Mouse (Mus musculus): ENCODE measurements at regions not wholly inside any gene's neighbourhood (a gene's known extent, or its start where the extent isn't known, plus 50 kb on each side); places are given as distances from the start of the nearest gene placed in this dataset.
A peak's percentile ranks its signal among the peaks of the same experiment; 100 is the strongest.

DNA sequence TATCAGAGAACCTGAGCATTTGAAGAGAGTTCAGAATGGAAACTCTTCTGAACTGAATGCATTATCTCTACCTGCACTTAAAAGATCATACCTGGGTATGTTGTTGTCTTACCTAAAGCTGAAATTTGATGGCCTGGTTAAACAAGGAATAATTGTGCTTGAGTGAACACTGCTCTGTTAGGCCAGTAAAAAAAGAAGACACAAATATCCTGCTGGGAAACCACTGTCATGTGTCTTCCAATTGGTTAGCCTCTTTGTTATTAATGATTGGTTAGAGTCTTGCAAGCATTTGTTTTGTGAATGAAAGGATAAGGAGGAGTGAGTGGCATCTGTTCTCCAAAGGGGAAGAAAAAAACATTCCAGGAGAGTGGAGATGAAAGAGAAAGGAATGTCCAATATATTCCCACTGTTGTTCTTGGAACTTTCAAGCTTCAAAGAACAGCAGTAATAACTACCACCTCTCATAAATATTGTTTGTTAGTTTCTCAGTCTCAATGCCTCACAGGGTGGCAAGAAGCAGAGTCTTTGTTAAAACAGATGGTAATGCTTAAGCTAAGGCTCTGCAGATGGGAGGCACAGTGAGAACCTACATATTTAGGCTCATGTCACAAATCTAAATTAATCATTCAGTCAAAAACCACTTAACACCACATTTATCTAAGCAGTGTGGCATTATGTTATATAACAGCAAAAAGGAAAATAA lies 165.5 kb downstream of the Dsel start:
- ATAC-seq (ENCODE audit: insufficient number of reproducible peaks, low FRiP score, low TSS enrichment, low read depth) (peak; percentile 68; the same call in 1 of the 2 replicates), DNase-seq (ENCODE audit: low spot score) (no peak)
- no peak overlapping the region for H3K27ac ChIP-seq (replicated peaks; ENCODE audit: low read depth, low read length)

GRCm38 (mm10) chr1:111660950-111661349 lies 203.8 kb downstream of the Dsel start:
- Histone ChIP-seq H3K9me3 (ENCODE audit: control insufficient read depth, low read length) (no peaks in the 10 kb centered on the region), H3K4me1 (ENCODE audit: control insufficient read depth, insufficient read depth, low read length) (no peaks in the 10 kb centered on the region), H3K36me3 (ENCODE audit: control insufficient read depth, insufficient read depth, low read length) (no peaks in the 10 kb centered on the region), H3K27ac (replicated peaks; ENCODE audit: low read depth, low read length) (no peak overlapping the region), H3K9ac (ENCODE audit: low read length) (no peak overlapping the region), H3K4me3 (ENCODE audit: low read depth, low read length) (no peak overlapping the region), H3K27me3 (ENCODE audit: control insufficient read depth, insufficient read depth, low read length) (no peaks in the 10 kb centered on the region), H3K4me2 (ENCODE audit: low read depth, severe bottlenecking) (no peak overlapping the region)
- ATAC-seq (ENCODE audit: insufficient number of reproducible peaks, low FRiP score, low TSS enrichment, low read depth) (no peak), DNase-seq (ENCODE audit: low spot score) (no peak)
- 90% methylated on average over 1 of the region's 1 CpGs for WGBS

More for the DNA sequence above, 165.5 kb downstream of the Dsel start:
- Histone ChIP-seq H3K4me2 (ENCODE audit: low read depth, severe bottlenecking) (no peak overlapping the region), H3K36me3 (ENCODE audit: control insufficient read depth, insufficient read depth, low read length) (no peaks in the 10 kb centered on the region), H3K9ac (ENCODE audit: low read length) (no peak overlapping the region), H3K4me3 (ENCODE audit: low read depth, low read length) (no peak overlapping the region), H3K9me3 (ENCODE audit: control insufficient read depth, low read length) (no peaks in the 10 kb centered on the region), H3K4me1 (ENCODE audit: control insufficient read depth, insufficient read depth, low read length) (no peaks in the 10 kb centered on the region), H3K27me3 (ENCODE audit: control insufficient read depth, insufficient read depth, low read length) (no peaks in the 10 kb centered on the region)

GRCm38 (mm10) chr1:111660099-111660670 lies 204.5 kb downstream of the Dsel start:
- H3K27ac ChIP-seq (replicated peaks; ENCODE audit: low read depth, low read length) = no peak overlapping the region
- H3K36me3 ChIP-seq (ENCODE audit: control insufficient read depth, insufficient read depth, low read length) = no peaks in the 10 kb centered on the region
- no peak overlapping the region for H3K4me3 ChIP-seq (ENCODE audit: low read depth, low read length)
- H3K4me2 ChIP-seq (ENCODE audit: low read depth, severe bottlenecking) = no peak overlapping the region
- H3K9ac ChIP-seq (ENCODE audit: low read length) = no peak overlapping the region
- H3K9me3 ChIP-seq (ENCODE audit: control insufficient read depth, low read length) = no peaks in the 10 kb centered on the region
- whole genome bisulfite sequencing = 12% methylated on average over 2 of the region's 2 CpGs
- no peaks in the 10 kb centered on the region for H3K4me1 ChIP-seq (ENCODE audit: control insufficient read depth, insufficient read depth, low read length)
- DNase-seq (ENCODE audit: low spot score) (no peak), ATAC-seq (ENCODE audit: insufficient number of reproducible peaks, low FRiP score, low TSS enrichment, low read depth) (no peak; the same call in 1 of the 2 replicates)
- H3K27me3 ChIP-seq (ENCODE audit: control insufficient read depth, insufficient read depth, low read length) = no peaks in the 10 kb centered on the region

- no peak for ATAC-seq (ENCODE audit: insufficient number of reproducible peaks, low FRiP score, low TSS enrichment, low read depth)
- no peaks in the 10 kb centered on the region for H3K9me3 ChIP-seq (ENCODE audit: control insufficient read depth, low read length)
- no peak for DNase-seq (ENCODE audit: low spot score)
- H3K4me3 ChIP-seq (ENCODE audit: low read depth, low read length) = no peak overlapping the region
- H3K4me2 ChIP-seq (ENCODE audit: low read depth, severe bottlenecking) = no peak overlapping the region
- no peaks in the 10 kb centered on the region for H3K4me1 ChIP-seq (ENCODE audit: control insufficient read depth, insufficient read depth, low read length)
- H3K27me3 ChIP-seq (ENCODE audit: control insufficient read depth, insufficient read depth, low read length) = no peaks in the 10 kb centered on the region
- H3K27ac ChIP-seq (replicated peaks; ENCODE audit: low read depth, low read length) = no peak overlapping the region
- H3K9ac ChIP-seq (ENCODE audit: low read length) = no peak overlapping the region
- H3K36me3 ChIP-seq (ENCODE audit: control insufficient read depth, insufficient read depth, low read length) = no peaks in the 10 kb centered on the region
- WGBS = 61% methylated on average over 3 of the region's 3 CpGs
Measured at GRCm38 (mm10) chr1:111633860-111634460, 230.8 kb downstream of the Dsel start.
